Mouse (Mus musculus): ENCODE results near the gene Trpm6. TPM values are rescaled to one million over a fixed set of nuclear protein-coding genes. Genes with fewer than 3 reads are reported as not detected.

The Trpm6 gene
- under 1 TPM; 0.49 to 0.52 TPM for total RNA-seq (2021)
- long read RNA-seq, experiment 1, result 0 reads
- long read RNA-seq, experiment 2, result 0 reads

- no peak for DNase-seq (ENCODE audit: low spot score in 2 of 2)
Observed at GRCm38 (mm10) chr19:18749598-18750339, at the start of gene Trpm6. Gene Trpm6 (plus strand): TSS chr19:18749983.

GRCm38 (mm10) chr19:18708101-18708500 lies 41.7 kb upstream of the Trpm6 start:
- DNase-seq (ENCODE audit: low spot score in 2 of 2), result no peak

GRCm38 (mm10) chr19:18710903-18711302 lies 38.9 kb upstream of the Trpm6 start:
- no peak for DNase-seq (ENCODE audit: low spot score in 2 of 2)

GRCm38 (mm10) chr19:18711589-18711988 lies 38.2 kb upstream of the Trpm6 start:
- no peak for DNase-seq (ENCODE audit: low spot score in 2 of 2)

GRCm38 (mm10) chr19:18712153-18712865 lies 37.5 kb upstream of the Trpm6 start:
- DNase-seq (ENCODE audit: low spot score in 2 of 2), result no peak

- DNase-seq (ENCODE audit: low spot score in 2 of 2), result peak; percentile 99
Observed at GRCm38 (mm10) chr19:18712866-18713300, 36.9 kb upstream of the Trpm6 start, which contains the start of gene D030056L22Rik. Gene D030056L22Rik (plus strand): TSS chr19:18713193.

GRCm38 (mm10) chr19:18713357-18713756 lies 36.4 kb upstream of the Trpm6 start:
- peak; percentile 41 to 48 for DNase-seq (ENCODE audit: low spot score in 2 of 2)

GRCm38 (mm10) chr19:18716374-18716773 lies 33.4 kb upstream of the Trpm6 start:
- DNase-seq (ENCODE audit: low spot score in 2 of 2), result peak; percentile 76 to 78

- DNase-seq (ENCODE audit: low spot score in 2 of 2), result no peak
Observed at GRCm38 (mm10) chr19:18720337-18720736, 29.4 kb upstream of the Trpm6 start.

GRCm38 (mm10) chr19:18725186-18725585 lies 24.6 kb upstream of the Trpm6 start:
- DNase-seq (ENCODE audit: low spot score in 2 of 2), result no peak

- DNase-seq (ENCODE audit: low spot score in 2 of 2), result no peak
Observed at GRCm38 (mm10) chr19:18730255-18730654, 19.5 kb upstream of the Trpm6 start.

- DNase-seq (ENCODE audit: low spot score in 2 of 2), result no peak
Observed at GRCm38 (mm10) chr19:18731077-18731476, 18.7 kb upstream of the Trpm6 start.

GRCm38 (mm10) chr19:18735901-18736300 lies 13.9 kb upstream of the Trpm6 start:
- no peak for DNase-seq (ENCODE audit: low spot score in 2 of 2)

- no peak for DNase-seq (ENCODE audit: low spot score in 2 of 2)
Observed at GRCm38 (mm10) chr19:18739146-18739545, 10.6 kb upstream of the Trpm6 start.

- no peak for DNase-seq (ENCODE audit: low spot score in 2 of 2)
Observed at GRCm38 (mm10) chr19:18743946-18744345, 5.8 kb upstream of the Trpm6 start.

GRCm38 (mm10) chr19:18746576-18747340 lies 3.0 kb upstream of the Trpm6 start:
- peak; percentile 3 to 4 for DNase-seq (ENCODE audit: low spot score in 2 of 2)

GRCm38 (mm10) chr19:18747379-18747778 lies 2.4 kb upstream of the Trpm6 start:
- DNase-seq (ENCODE audit: low spot score in 2 of 2), result no peak

- no peak for DNase-seq (ENCODE audit: low spot score in 2 of 2)
Observed at GRCm38 (mm10) chr19:18757191-18757590, 7.4 kb downstream of the Trpm6 start.

- no peak for DNase-seq (ENCODE audit: low spot score in 2 of 2)
Observed at GRCm38 (mm10) chr19:18757706-18758105, 7.9 kb downstream of the Trpm6 start.

GRCm38 (mm10) chr19:18758269-18758668 lies 8.5 kb downstream of the Trpm6 start:
- no peak for DNase-seq (ENCODE audit: low spot score in 2 of 2)

- DNase-seq (ENCODE audit: low spot score in 2 of 2), result no peak
Observed at GRCm38 (mm10) chr19:18758916-18759315, 9.1 kb downstream of the Trpm6 start.

GRCm38 (mm10) chr19:18766399-18766798 lies 16.6 kb downstream of the Trpm6 start:
- DNase-seq (ENCODE audit: low spot score in 2 of 2), result no peak
